Mouse (Mus musculus) heart, embryonic 14.5 days (tissue): Measurements from ENCODE around the gene Sh3bp5. TPM values are rescaled to one million over a fixed set of nuclear protein-coding genes. Genes with fewer than 3 reads are reported as not detected.

Experiments used
- ATAC-seq: fragments of 200-750 bp; cut with Nextera tagmentation; 2 replicates; pipeline ENCODE4 v1.8.0; 2017; ENCODE audit warnings: low read depth, moderate TSS enrichment; ENCODE audit not compliant: insufficient number of reproducible peaks, insufficient read depth, low FRiP score
- H3K27ac ChIP-seq, 2 experiments: fragments of 200-500 bp in 1 of 2; fragments of 300-500 bp in 1 of 2; sonication (generic) in 1 of 2; replicated peaks in 1 of 2; 2 replicates each; pipeline ENCODE4 v1.5.1; 2012 to 2014; ENCODE audit warnings: low read depth in 2 of 2, low read length in 2 of 2, control low read depth in 1 of 2, mild to moderate bottlenecking in 1 of 2, mixed read lengths in 1 of 2; ENCODE audit not compliant: control insufficient read depth in 1 of 2, insufficient read depth in 1 of 2
- H3K27me3 ChIP-seq: fragments of 300-500 bp; sonication (generic); 2 replicates; pipeline ENCODE4 v1.6.1; 2014; ENCODE audit warnings: mild to moderate bottlenecking, low read length, control low read depth; ENCODE audit not compliant: control insufficient read depth, insufficient read depth
- H3K36me3 ChIP-seq: fragments of 300-500 bp; sonication (generic); 2 replicates; pipeline ENCODE4 v1.6.1; 2014; ENCODE audit warnings: mild to moderate bottlenecking, control low read depth, low read length, mixed read lengths; ENCODE audit not compliant: control insufficient read depth, insufficient read depth
- H3K4me1 ChIP-seq, 2 experiments: fragments of 200-500 bp in 1 of 2; fragments of 300-500 bp in 1 of 2; sonication (generic) in 1 of 2; 2 replicates each; pipeline ENCODE4 v1.6.1; 2012 to 2014; ENCODE audit warnings: low read length in 2 of 2, control low read depth in 1 of 2, mixed read lengths in 1 of 2; ENCODE audit not compliant: control insufficient read depth in 2 of 2, insufficient read depth in 2 of 2
- H3K4me2 ChIP-seq: fragments of 300-500 bp; sonication (generic); 2 replicates; pipeline ENCODE4 v1.6.1; 2014; ENCODE audit warnings: mild to moderate bottlenecking, low read length
- H3K4me3 ChIP-seq, 2 experiments: fragments of 200-500 bp in 1 of 2; fragments of 300-500 bp in 1 of 2; sonication (generic) in 1 of 2; 2 replicates each; pipeline ENCODE4 v1.5.1; 2012 to 2014; ENCODE audit warnings: low read length in 2 of 2, mild to moderate bottlenecking in 2 of 2, control low read depth in 1 of 2, low read depth in 1 of 2, moderate library complexity in 1 of 2; ENCODE audit not compliant: control insufficient read depth in 1 of 2, insufficient read depth in 1 of 2
- H3K9ac ChIP-seq: fragments of 300-500 bp; sonication (generic); 2 replicates; pipeline ENCODE4 v1.6.1; 2014; ENCODE audit warnings: mild to moderate bottlenecking, low read length
- H3K9me3 ChIP-seq: fragments of 300-500 bp; sonication (generic); 2 replicates; pipeline ENCODE4 v1.6.1; 2016; ENCODE audit warnings: low read length, control low read depth; ENCODE audit not compliant: control insufficient read depth
- WGBS: fragments of 180-500 bp; shearing (Covaris S2); extraction: QIAGEN DNeasy Blood & Tissue Kit; methylation state at CpG from one replicate; pipeline ENCODE4 v1.1.7; 2014; 5-methylcytosine and 5-hydroxymethylcytosine counted together
- polyA plus RNA-seq: library from polyadenylated mRNA; unstranded; fragments of >200 nt; fragmentation: Nextera tagmentation; extraction: Ambion mirVana; gene quantifications from 2 replicates; pipeline ENCODE4 v1.2.1, GENCODE M21; 2014

Sh3bp5 gene
- polyA plus RNA-seq, 1 experiment from 2014 or later = 13.5 TPM

DNA sequence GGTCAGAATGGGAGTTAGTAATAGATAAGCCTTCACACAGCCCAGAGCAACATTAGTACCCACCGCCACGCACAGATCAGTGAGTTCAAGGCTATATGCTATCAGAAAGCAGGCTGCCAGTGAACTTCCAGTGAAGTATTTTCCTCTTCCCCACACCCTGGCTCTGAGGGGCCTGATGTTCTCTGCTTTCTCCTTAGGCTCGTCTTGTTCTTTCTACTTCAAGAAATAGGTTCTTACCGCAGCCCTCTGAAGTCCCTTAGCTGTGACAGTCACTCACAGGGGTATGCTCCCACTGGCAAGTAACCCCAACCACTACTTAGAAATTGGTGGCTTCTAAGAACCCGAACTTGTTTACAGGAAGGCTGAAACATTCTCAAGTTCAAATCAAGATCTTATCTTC is 2.8 kb downstream of the Sh3bp5 start:
- 67% methylated on average over 5 of the region's 5 CpGs for WGBS
- Histone ChIP-seq H3K27ac (peak overlapping the region in 1 of 2 experiments; percentile 1; a peak in 1 of 4 replicates), H3K9me3 (no peaks in the 10 kb centered on the region), H3K9ac (no peak overlapping the region), H3K4me1 (peaks cover 15 to 19% of the 10 kb centered on the region in 2 experiments), H3K36me3 (no peaks in the 10 kb centered on the region), H3K27me3 (no peaks in the 10 kb centered on the region), H3K4me3 (no peak overlapping the region), H3K4me2 (peak overlapping the region; percentile 1; the same call in 1 of the 2 replicates)
- no peak for ATAC-seq

DNA sequence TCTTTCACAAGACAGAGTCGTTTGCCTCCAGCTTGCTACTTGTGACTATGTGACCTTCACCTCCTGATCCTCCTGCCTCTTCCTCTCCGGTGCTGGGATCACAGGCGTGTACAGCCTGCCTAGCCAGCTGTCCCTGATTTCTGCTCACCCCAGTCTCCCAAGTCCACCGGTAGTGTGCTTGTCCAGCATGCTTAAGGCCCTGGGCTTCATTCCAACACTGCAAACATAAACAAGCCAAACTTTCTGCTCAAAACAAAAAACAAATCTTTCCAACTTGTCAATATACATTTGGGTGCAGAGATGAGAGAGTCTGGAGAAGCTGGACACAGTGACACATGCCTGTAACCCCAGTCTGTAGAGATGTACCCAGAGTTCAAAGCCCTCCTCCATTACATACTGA is 3.5 kb downstream of the Sh3bp5 start:
- ATAC-seq = no peak
- no peak overlapping the region for H3K4me3 ChIP-seq
- H3K9me3 ChIP-seq = no peaks in the 10 kb centered on the region
- peaks cover 19 to 26% of the 10 kb centered on the region in 2 experiments for H3K4me1 ChIP-seq
- 0 out of 2 replicates have a peak, but pooled peaks cover under 1% of the 10 kb centered on the region for H3K36me3 ChIP-seq
- peak overlapping the region; percentile 32; the same call in 1 of the 2 replicates for H3K9ac ChIP-seq
- WGBS = 30% methylated on average over 4 of the region's 4 CpGs
- peak overlapping the region in 1 of 2 experiments; percentile 20; a peak in 2 of 4 replicates for H3K27ac ChIP-seq
- H3K27me3 ChIP-seq = no peaks in the 10 kb centered on the region
- H3K4me2 ChIP-seq = peak overlapping the region; percentile 19; the same call in 1 of the 2 replicates

DNA sequence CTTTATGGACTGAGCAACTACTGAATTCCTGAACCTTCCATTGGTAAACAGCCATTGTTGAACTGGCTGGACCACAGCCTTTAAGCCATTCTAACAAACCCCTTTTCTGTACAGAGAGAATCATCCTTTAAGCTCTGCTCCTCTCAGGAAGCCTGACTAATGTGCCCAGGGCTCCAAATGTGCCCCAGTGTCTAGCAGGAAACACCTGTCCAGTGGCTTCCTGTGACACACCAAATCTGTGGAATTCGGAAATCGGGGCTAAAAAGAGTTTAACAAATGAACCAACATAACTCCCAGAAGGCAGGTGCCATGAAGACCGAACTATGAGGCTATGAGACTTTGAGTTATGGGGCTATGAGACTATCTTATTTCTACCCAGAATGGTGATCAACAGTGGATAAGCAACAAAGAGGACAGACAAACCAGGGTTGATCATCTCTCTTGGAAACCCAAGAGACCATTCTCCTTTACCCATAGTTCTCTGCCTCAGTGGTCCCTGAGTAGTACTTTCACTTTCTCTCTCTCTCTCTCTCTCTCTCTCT is 4.0 kb downstream of the Sh3bp5 start:
- Histone ChIP-seq H3K27me3 (no peaks in the 10 kb centered on the region), H3K4me1 (peaks cover 19 to 31% of the 10 kb centered on the region in 2 experiments), H3K27ac (peak overlapping the region in 1 of 2 experiments; percentile 48; a peak in 2 of 4 replicates), H3K36me3 (0 out of 2 replicates have a peak, but pooled peaks cover 3% of the 10 kb centered on the region), H3K9ac (no peak overlapping the region), H3K4me3 (no peak overlapping the region), H3K4me2 (peak overlapping the region; percentile 19; the same call in 1 of the 2 replicates), H3K9me3 (no peaks in the 10 kb centered on the region)
- ATAC-seq = no peak
- 80% methylated on average over 3 of the region's 3 CpGs for WGBS

DNA sequence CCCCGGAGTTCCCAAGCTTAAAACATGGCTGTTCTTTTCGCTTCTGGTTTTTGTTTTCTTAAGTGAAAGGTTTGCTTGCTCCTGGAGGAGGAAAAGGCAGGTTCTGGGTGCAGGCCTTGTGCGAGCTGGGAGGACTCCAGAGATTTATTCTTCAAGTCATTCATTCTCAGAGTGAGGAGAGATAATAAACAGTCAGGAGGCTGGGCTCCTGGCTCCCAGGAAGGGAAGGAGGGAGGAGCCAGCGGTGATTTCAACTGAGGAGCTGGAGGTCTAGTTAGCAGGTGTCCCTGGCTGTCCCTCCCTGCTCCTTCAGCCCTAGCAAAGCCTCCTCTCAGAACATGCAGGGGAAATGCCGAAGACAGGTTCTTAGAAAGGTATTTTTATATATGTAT is 6.9 kb downstream of the Sh3bp5 start:
- no peak for ATAC-seq
- peak overlapping the region; percentile 32; the same call in 1 of the 2 replicates for H3K9ac ChIP-seq
- peak overlapping the region; percentile 48 for H3K4me2 ChIP-seq
- peak overlapping the region; percentile 57 to 78 for H3K27ac ChIP-seq
- H3K36me3 ChIP-seq = peaks cover 4% of the 10 kb centered on the region; the same call in 1 of the 2 replicates
- H3K9me3 ChIP-seq = 0 out of 2 replicates have a peak, but pooled peaks cover 5% of the 10 kb centered on the region
- peaks cover 18 to 29% of the 10 kb centered on the region in 2 experiments for H3K4me1 ChIP-seq
- H3K27me3 ChIP-seq = no peaks in the 10 kb centered on the region
- H3K4me3 ChIP-seq = peak overlapping the region in 1 of 2 experiments; percentile 2; a peak in 1 of 4 replicates
- 30% methylated on average over 5 of the region's 5 CpGs for WGBS

DNA sequence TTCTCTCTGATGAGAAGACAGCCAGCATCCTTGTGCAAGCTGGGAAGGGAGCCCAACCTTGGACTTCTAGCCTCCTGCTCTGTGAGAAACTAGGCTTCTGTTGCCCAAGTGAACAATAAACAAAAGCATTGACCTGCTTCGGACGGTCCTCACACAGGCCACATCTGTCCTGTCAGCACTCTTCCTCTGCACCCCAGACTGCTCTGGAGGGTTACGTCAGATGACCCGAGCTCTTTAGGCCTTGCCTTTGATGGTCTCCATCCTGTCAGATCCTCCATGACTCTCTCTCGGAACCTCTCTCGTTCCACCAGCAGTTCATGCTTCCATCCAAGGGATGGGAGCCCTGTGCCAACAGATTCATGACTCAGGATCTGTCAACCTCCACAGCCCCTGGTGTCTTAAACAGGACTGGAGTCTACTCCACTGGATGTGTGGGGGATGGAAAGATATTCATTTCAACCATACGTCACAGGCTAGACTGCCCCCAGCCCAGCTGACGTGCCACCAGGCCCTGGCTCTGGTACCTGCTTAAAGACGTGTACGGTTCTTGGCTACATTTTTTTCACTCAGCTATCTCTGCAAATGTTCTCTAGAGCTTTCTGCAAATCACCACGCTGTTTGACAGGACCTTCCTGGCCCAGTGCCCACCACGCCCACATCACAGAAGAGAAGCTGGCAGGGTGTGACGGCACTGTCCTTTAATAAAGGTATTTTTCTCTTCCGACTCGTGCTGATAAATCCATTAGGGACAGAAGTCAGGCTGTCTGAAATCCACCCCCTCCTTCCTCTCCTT is 7.5 kb downstream of the Sh3bp5 start:
- ATAC-seq = peak; percentile 49
- H3K4me2 ChIP-seq = peak overlapping the region; percentile 48

DNA sequence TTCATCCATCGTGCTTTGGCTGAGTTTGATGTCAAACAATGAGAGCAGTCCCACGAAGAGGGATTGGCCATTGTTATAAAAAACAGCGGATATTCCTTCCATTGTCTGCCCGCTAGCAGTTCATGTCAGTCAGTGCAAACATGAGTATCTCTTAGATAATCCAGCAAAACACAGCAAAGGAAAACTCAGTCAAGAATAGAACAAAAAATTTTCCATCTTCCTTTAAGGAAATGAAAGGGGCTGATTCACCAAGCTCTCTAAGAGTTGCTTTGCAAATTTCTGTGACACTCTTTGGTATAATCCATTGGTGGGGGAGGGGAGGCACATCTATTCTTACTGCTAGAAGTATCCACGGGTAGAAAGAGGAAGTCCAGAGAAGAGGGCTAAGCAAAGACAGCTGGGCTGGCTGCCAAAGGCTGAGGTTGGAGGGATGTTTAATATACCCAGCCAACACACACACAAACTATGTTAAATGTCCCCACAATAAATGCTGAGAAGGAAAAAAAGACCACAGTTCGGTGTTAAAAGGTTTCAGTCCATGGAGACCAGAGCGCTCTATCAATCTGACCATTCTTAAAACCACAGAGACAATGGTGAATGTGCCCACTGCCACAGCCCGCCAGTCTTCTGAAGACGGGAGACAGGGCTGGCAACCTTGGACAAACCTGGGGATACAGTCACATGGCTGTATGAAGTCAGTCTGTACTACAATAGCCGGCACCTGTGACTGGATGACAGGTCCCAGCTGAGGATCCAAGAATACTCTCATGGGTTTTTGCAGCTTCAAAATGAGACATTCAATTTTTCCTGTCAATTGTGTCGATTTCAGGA is 12.7 kb downstream of the Sh3bp5 start:
- Histone ChIP-seq H3K4me2 (peak overlapping the region; percentile 48), H3K36me3 (peaks cover 5% of the 10 kb centered on the region; the same call in 1 of the 2 replicates), H3K27ac (peak overlapping the region; percentile 50 to 80), H3K4me1 (peaks cover 45 to 67% of the 10 kb centered on the region in 2 experiments), H3K9me3 (0 out of 2 replicates have a peak, but pooled peaks cover 5% of the 10 kb centered on the region), H3K27me3 (no peaks in the 10 kb centered on the region), H3K9ac (peak overlapping the region; percentile 27; the same call in 1 of the 2 replicates), H3K4me3 (no peak overlapping the region)
- 39% methylated on average over 11 of the region's 11 CpGs for WGBS
- ATAC-seq = peak; percentile 76

More for the DNA sequence above, 7.5 kb downstream of the Sh3bp5 start:
- H3K4me3 ChIP-seq = peak overlapping the region in 1 of 2 experiments; percentile 2; a peak in 1 of 4 replicates
- 9% methylated on average over 15 of the region's 15 CpGs for WGBS
- H3K27me3 ChIP-seq = no peaks in the 10 kb centered on the region
- peak overlapping the region; percentile 57 to 78 for H3K27ac ChIP-seq
- peaks cover 5% of the 10 kb centered on the region; the same call in 1 of the 2 replicates for H3K36me3 ChIP-seq
- H3K9me3 ChIP-seq = 0 out of 2 replicates have a peak, but pooled peaks cover 5% of the 10 kb centered on the region
- H3K4me1 ChIP-seq = peaks cover 21 to 35% of the 10 kb centered on the region in 2 experiments
- H3K9ac ChIP-seq = peak overlapping the region; percentile 32; the same call in 1 of the 2 replicates

DNA sequence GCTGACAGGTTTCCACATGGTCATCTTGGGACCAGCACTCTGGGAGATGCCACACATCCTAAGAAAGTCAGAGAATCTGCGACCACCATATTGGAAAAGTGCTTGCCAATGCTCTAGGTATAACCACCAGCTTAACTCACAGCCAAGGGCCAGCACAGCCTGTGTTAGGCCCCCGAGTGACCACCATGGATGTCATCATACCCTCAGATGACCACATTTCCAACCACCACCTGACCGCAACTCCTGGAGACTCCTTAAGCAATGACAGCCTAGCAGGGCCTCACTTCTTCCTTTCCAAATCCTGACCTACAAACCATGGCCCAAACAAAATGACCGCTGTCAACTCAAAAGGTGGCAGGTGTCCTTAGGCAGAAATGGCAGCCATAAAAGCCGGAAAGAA is 13.5 kb downstream of the Sh3bp5 start:
- no peak overlapping the region for H3K4me3 ChIP-seq
- 94% methylated on average over 5 of the region's 5 CpGs for WGBS
- 0 out of 2 replicates have a peak, but pooled peaks cover 5% of the 10 kb centered on the region for H3K9me3 ChIP-seq
- peaks cover 46 to 64% of the 10 kb centered on the region in 2 experiments for H3K4me1 ChIP-seq
- H3K27ac ChIP-seq = peak overlapping the region; percentile 10 to 80
- H3K9ac ChIP-seq = no peak overlapping the region
- ATAC-seq = no peak
- no peaks in the 10 kb centered on the region for H3K27me3 ChIP-seq
- H3K36me3 ChIP-seq = peaks cover 5% of the 10 kb centered on the region; the same call in 1 of the 2 replicates
- H3K4me2 ChIP-seq = no peak overlapping the region
